Comparison of ENCODE assay signal across 31 mouse cellular contexts in the genomic region with DNA sequence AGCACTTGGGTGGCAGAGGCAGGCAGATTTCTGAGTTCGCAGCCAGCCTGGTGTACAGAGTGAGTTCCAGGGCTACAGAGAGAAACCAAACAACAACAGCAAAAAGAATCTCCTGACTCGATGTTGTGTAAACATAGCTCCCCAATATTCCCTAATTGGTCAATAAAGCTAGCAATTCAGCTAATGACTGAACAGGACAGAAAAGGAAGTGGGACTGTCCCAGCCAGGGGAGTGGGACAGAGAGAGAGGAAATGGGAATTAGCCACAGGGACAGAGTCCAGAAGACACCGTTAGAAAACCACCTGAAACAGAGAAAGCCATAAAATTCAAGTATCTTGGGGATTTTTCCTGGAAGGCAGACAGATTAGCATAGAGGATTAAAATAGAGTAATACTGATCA. TPM values are rescaled to one million over a fixed set of nuclear protein-coding genes. Genes with fewer than 3 reads are reported as not detected.
"Had no signal": no experiment of that assay in that cellular context is flagged by ENCODE, and none has a peak within 500 bp of the region (broad histone marks: within the 10 kb centered on the region; RNA-seq: fewer than 3 reads in every experiment).

No protein-coding gene starts in this region.

- DNase-seq: heart, postnatal 36 days; heart, postnatal 4 days; layer of hippocampus, adult 9-11 months; layer of hippocampus, postnatal 36 days had no signal

- H3K4me1 ChIP-seq: heart, embryonic 10.5 days; heart, embryonic 13.5 days; heart, embryonic 15.5 days; hindbrain, embryonic 10.5 days; hindbrain, embryonic 12.5 days; hindbrain, embryonic 13.5 days had no signal

- H3K27ac ChIP-seq: heart, embryonic 10.5 days; heart, embryonic 13.5 days; heart, embryonic 15.5 days; hindbrain, embryonic 10.5 days; hindbrain, embryonic 12.5 days; hindbrain, embryonic 13.5 days; hindbrain, embryonic 14.5 days; hindbrain, embryonic 15.5 days; hindbrain, postnatal 0 days; intestine, embryonic 15.5 days; kidney, embryonic 15.5 days; kidney, postnatal 0 days; layer of hippocampus, adult 2 months had no signal

- H3K9me3 ChIP-seq: heart, embryonic 10.5 days; heart, embryonic 12.5 days; heart, embryonic 13.5 days; heart, embryonic 15.5 days; hindbrain, embryonic 10.5 days; hindbrain, embryonic 12.5 days; hindbrain, embryonic 13.5 days; hindbrain, embryonic 15.5 days; intestine, embryonic 15.5 days; kidney, embryonic 15.5 days had no signal

- ATAC-seq: hindbrain, embryonic 16.5 days; hindbrain, postnatal 0 days; inflammation-experienced regulatory T-cells, adult 6 months; intestine, embryonic 16.5 days; intestine, postnatal 0 days had no signal

- H3K27me3 ChIP-seq: heart, embryonic 13.5 days; heart, embryonic 15.5 days; hindbrain, embryonic 13.5 days; hindbrain, embryonic 15.5 days; intestine, embryonic 15.5 days had no signal

- H3K4me3 ChIP-seq: heart, embryonic 10.5 days; heart, embryonic 12.5 days; heart, embryonic 13.5 days; heart, embryonic 15.5 days; hindbrain, embryonic 10.5 days; hindbrain, embryonic 12.5 days; hindbrain, embryonic 13.5 days; hindbrain, embryonic 15.5 days; intestine, embryonic 15.5 days; kidney, embryonic 15.5 days; layer of hippocampus, adult 2 months had no signal

- H3K36me3 ChIP-seq: heart, embryonic 10.5 days; heart, embryonic 12.5 days; heart, embryonic 13.5 days; heart, embryonic 15.5 days; hindbrain, embryonic 10.5 days; hindbrain, embryonic 12.5 days; hindbrain, embryonic 13.5 days; hindbrain, embryonic 15.5 days; intestine, embryonic 15.5 days; kidney, embryonic 15.5 days had no signal

RNA-seq across cellular contexts. Expression of a gene that starts 18.0 kb away (rescaled TPM):
- total RNA-seq: heart, postnatal 10 days; heart, postnatal 14 days; heart, postnatal 36 days; hematopoietic stem cell, adult 5-6 weeks had no signal
- polyA plus RNA-seq: heart, embryonic 12.5 days; heart, embryonic 14.5 days; heart, embryonic 15.5 days; heart, embryonic 16.5 days; heart, postnatal 0 days; hindbrain, embryonic 11.5 days; hindbrain, embryonic 13.5 days; hindbrain, embryonic 14.5 days; inflammation-experienced regulatory T-cells, adult 6 months; intestine, postnatal 0 days; kidney, embryonic 14.5 days; kidney, embryonic 16.5 days had no signal
